Mouse (Mus musculus) mesoderm, embryonic 11.5 days (tissue): ENCODE measurements at regions not wholly inside any gene's neighbourhood (a gene's known extent, or its start where the extent isn't known, plus 50 kb on each side); places are given as distances from the start of the nearest gene placed in this dataset.

Experiments used
- DNase-seq: peaks from one replicate; pipeline ENCODE4 v3.0.0-alpha.2; 2012; ENCODE audit warnings: low read depth, low spot score

GRCm38 (mm10) chr2:173994301-173995073 lies 81.6 kb upstream of the Stx16 start:
- no peak for DNase-seq

GRCm38 (mm10) chr2:174004666-174005065 lies 71.4 kb upstream of the Stx16 start:
- DNase-seq, result no peak

- DNase-seq, result no peak
Observed at GRCm38 (mm10) chr2:174007976-174008349, 68.1 kb upstream of the Stx16 start.

GRCm38 (mm10) chr2:174008350-174009218 lies 67.5 kb upstream of the Stx16 start:
- peak; percentile 77 for DNase-seq

- no peak for DNase-seq
Observed at GRCm38 (mm10) chr2:174010038-174010437, 66.1 kb upstream of the Stx16 start.

GRCm38 (mm10) chr2:174011399-174011798 lies 64.7 kb upstream of the Stx16 start:
- DNase-seq, result no peak

- DNase-seq, result no peak
Observed at GRCm38 (mm10) chr2:174014361-174014760, 61.7 kb upstream of the Stx16 start.

GRCm38 (mm10) chr2:174015283-174015682 lies 60.8 kb upstream of the Stx16 start:
- DNase-seq, result no peak

- DNase-seq, result no peak
Observed at GRCm38 (mm10) chr2:174016068-174016467, 60.0 kb upstream of the Stx16 start.

GRCm38 (mm10) chr2:174017042-174017441 lies 59.1 kb upstream of the Stx16 start:
- no peak for DNase-seq

- no peak for DNase-seq
Observed at GRCm38 (mm10) chr2:174017596-174017995, 58.5 kb upstream of the Stx16 start.

- peak; percentile 29 for DNase-seq
Observed at GRCm38 (mm10) chr2:174018002-174018401, 58.1 kb upstream of the Stx16 start.

- DNase-seq, result no peak
Observed at GRCm38 (mm10) chr2:174018986-174019385, 57.1 kb upstream of the Stx16 start.

- DNase-seq, result no peak
Observed at GRCm38 (mm10) chr2:174019970-174020369, 56.1 kb upstream of the Stx16 start.

GRCm38 (mm10) chr2:174020447-174020846 lies 55.7 kb upstream of the Stx16 start:
- DNase-seq, result no peak

GRCm38 (mm10) chr2:174021538-174021937 lies 54.6 kb upstream of the Stx16 start:
- no peak for DNase-seq

GRCm38 (mm10) chr2:174022292-174022691 lies 53.8 kb upstream of the Stx16 start:
- no peak for DNase-seq

- DNase-seq, result no peak
Observed at GRCm38 (mm10) chr2:174025181-174025870, 50.8 kb upstream of the Stx16 start.
